Mouse (Mus musculus): Measurements from ENCODE around the gene Pfas.
"Not testable (repeated sequence)": the region's sequence is repeated elsewhere in the genome, so short reads cannot be mapped to it uniquely, and the experiment has no call there.

Pfas gene

DNA sequence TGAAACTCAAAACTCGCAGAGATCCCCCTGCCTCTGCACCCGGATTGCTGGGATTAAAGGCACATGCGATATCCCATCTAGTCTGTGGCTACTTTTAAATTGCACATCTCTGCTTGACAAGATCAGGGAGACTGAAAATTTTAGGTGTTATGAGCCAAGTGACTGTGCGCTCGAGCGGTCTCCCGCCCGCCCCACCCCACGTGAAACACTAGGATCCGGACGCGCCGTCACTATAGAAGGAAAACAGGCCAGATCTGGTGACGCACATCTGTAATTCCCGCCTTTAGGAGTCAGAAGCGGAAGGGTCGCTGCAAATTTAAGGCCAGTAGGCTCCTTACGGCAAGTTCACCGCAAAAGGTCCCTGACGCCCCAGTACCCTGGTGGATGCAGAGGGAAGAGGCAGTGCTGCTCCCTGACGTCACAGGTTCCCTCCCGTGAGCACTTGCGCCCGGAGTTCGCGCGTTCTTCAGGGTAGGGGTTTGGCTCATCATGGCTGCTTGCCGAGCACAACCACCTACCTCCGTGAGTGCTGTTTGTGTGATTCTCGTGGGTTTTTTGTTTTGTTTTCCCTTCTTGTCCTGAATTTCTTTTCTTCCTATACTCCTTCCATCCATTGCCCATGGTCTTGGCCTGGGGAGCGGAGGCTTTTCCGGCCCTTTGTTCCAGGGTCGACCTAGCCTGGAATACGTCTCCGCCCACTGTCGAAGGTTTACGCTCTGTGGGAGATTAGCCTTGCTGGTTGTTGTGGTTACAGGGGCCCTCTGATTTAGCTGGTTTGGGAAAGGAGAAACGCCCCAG, 7.6 kb upstream of the Pfas start, which contains the start of gene Ctc1:
Gene Ctc1 (plus strand): TSS at position 268 of the 798 bp plus-strand sequence.
- peak; percentile 85 for DNase-seq (ENCODE audit: low read depth, low spot score)

GRCm38 (mm10) chr11:69012071-69012601, 3.9 kb upstream of the Pfas start:
- peak; percentile 92 for DNase-seq (ENCODE audit: low read depth, low spot score)

- not testable (repeated sequence) for DNase-seq (ENCODE audit: low read depth, low spot score)
Observed at GRCm38 (mm10) chr11:69011445-69011844, 3.2 kb upstream of the Pfas start.

- DNase-seq (ENCODE audit: low read depth, low spot score) = no peak
Observed at GRCm38 (mm10) chr11:69010400-69011323, 2.4 kb upstream of the Pfas start.

- DNase-seq (ENCODE audit: low read depth, low spot score) = no peak
Observed at GRCm38 (mm10) chr11:69009508-69009907, 1.2 kb upstream of the Pfas start.

GRCm38 (mm10) chr11:69006575-69006974, 1.7 kb downstream of the Pfas start:
- not testable (repeated sequence) for DNase-seq (ENCODE audit: low read depth, low spot score)

- DNase-seq (ENCODE audit: low read depth, low spot score) = no peak
Observed at GRCm38 (mm10) chr11:69005193-69005592, 3.1 kb downstream of the Pfas start.

DNA sequence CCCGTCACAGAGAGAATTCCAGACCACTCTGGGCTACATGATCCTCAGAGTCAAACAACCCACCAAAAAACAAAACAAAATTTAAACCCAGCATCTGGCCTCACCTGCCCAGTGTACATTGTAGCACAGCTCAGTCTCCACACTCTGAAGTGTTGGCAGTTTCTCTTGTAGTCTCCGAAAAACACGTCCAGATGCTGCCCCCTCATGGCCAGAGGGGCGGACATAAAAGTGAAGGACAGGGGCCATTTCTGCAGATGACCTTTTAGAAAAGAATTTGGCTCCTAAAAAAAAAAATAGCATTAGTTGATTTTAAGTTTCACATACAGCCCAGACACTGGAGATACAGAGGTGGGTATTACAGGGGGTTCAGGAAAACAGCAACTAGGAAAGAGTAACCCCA, 4.7 kb downstream of the Pfas start:
- no peak for DNase-seq (ENCODE audit: low read depth, low spot score)

DNA sequence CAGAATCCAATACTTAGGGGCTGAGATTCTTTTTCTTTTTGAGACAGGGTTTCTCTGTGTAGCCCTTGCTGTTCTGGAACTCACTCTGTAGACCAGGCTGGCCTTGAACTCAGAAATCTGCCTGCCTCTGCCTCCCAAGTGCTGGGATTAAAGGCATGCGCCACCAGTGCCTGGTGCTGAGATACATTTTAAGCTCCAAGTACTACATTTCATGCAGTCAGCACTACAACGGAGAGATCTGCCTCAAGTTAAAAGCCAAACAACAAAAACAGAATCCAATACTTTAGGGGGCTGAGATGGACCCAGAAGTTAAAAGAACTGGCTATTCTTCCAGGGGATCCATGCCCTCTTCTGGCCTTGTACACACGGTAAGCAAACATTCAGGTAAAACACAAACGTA, 5.5 kb downstream of the Pfas start:
- not testable (repeated sequence) for DNase-seq (ENCODE audit: low read depth, low spot score)

- no peak for DNase-seq (ENCODE audit: low read depth, low spot score)
Observed at GRCm38 (mm10) chr11:68997080-68997479, 11.2 kb downstream of the Pfas start.

GRCm38 (mm10) chr11:68994377-68994776, 13.9 kb downstream of the Pfas start:
- DNase-seq (ENCODE audit: low read depth, low spot score) = no peak

GRCm38 (mm10) chr11:68993122-68993521, 15.1 kb downstream of the Pfas start:
- DNase-seq (ENCODE audit: low read depth, low spot score) = no peak

- DNase-seq (ENCODE audit: low read depth, low spot score) = peak; percentile 68
Observed at GRCm38 (mm10) chr11:68988341-68988740, 19.9 kb downstream of the Pfas start.

- no peak for DNase-seq (ENCODE audit: low read depth, low spot score)
Observed at GRCm38 (mm10) chr11:68987365-68987882, 20.8 kb downstream of the Pfas start.

DNA sequence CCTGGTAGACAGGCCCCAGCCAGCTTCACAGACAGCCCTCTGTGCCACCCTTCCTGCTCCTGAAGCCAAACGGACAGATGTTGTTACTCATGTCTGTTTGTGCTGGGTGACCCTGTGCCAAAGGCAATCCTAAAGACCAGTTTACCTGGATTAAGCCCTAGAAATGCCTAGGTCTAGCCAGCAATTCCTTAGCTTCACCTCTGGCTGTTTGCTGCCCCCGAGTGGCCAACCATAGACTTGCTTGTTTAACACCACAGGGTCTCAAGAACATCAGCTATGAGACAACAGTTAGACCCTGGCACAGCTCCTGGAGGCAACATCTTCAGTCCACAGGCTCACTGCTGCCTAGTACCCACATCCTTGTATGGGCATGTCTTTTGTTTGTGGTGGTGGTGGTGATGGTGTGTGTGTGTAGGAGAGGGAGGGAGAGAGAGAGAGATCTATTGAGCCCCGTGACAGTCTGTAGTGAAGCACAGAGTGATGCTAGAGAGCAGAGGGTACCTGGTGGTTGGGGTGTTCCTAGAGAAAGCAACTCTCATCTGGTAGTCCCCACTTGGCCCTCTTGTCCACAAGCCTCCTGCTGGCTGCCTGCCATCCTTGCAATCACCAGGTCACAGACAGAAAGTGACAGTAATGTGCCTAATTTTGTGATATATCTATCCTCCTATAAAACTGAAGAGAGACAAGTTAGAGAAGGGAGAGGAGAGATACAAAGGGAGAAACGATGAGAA, 25.5 kb downstream of the Pfas start:
- peak; percentile 41 for DNase-seq (ENCODE audit: low read depth, low spot score)

- no peak for DNase-seq (ENCODE audit: low read depth, low spot score)
Observed at GRCm38 (mm10) chr11:68980919-68981318, 27.3 kb downstream of the Pfas start.

- DNase-seq (ENCODE audit: low read depth, low spot score) = no peak
Observed at GRCm38 (mm10) chr11:68979320-68979733, 28.9 kb downstream of the Pfas start.

GRCm38 (mm10) chr11:68975601-68976000, 32.7 kb downstream of the Pfas start:
- no peak for DNase-seq (ENCODE audit: low read depth, low spot score)

DNA sequence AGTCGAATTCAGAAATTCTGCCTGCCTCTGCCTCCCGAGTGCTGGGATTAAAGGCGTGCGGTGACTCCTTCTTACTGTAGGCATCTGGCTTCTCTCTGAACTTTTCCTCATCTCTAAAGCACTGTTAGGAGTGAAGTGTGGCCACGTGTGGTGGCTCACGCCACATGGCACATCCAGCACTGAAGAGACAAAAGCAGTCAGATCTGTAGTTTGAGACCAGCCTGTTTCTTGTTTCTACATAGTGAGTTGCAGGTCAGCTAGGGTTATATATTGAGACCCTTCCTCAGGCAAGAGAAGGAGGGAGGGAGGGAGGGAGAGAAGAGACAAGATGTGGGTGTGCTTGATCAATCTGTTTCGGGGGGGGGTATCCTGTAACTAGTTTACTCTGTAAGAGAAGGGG, 33.2 kb downstream of the Pfas start, which contains the start of gene Rangrf:
Gene Rangrf (minus strand): TSS at position 101 of the 400 bp plus-strand sequence.
- no peak for DNase-seq (ENCODE audit: low read depth, low spot score)

DNA sequence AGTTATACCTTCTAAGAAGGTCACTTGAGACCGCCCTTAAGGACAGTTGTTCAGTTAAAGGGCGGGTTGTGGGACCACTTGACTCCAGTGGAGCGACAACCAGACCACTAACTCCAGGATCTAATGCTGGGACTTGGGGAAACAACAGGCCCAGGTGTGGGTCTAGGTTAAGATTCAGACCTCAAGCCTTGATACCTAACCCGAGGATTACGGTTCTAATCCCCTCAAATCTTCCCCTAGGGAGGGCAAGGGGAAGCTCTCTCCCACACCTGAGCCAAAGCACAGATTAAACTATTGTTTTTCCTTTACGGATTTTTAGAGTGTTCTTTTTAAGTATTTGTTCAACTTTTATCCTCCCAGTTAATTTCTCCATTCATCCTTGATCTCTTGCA, 34.2 kb downstream of the Pfas start:
- DNase-seq (ENCODE audit: low read depth, low spot score) = no peak

Data from skeletal muscle tissue, adult 2 months (tissue).